Mouse (Mus musculus): ENCODE measurements at regions not wholly inside any gene's neighbourhood (a gene's known extent, or its start where the extent isn't known, plus 50 kb on each side); places are given as distances from the start of the nearest gene placed in this dataset.

- DNase-seq = no peak
- intact Hi-C loops (cut with DNase I) = no loop called here
These were observed 61.4 kb upstream of the 4933415F23Rik start for GRCm38 (mm10) chr1:23163371-23163935.

GRCm38 (mm10) chr1:23162766-23163165 lies 60.7 kb upstream of the 4933415F23Rik start:
- DNase-seq = no peak
- intact Hi-C loops (cut with DNase I) = no loop called here

Small RNA genes lying in the stretch of these regions (microRNA-seq; reads per million reads assigned to microRNA genes)
- 3,276 to 10,321 reads per million in 2 experiments for gene Mir30a
- 239 to 850 reads per million in 2 experiments for gene Mir30c-2
